Mouse (Mus musculus): ENCODE data around the gene Ccdc141. TPM values are rescaled to one million over a fixed set of nuclear protein-coding genes. Genes with fewer than 3 reads are reported as not detected.

Ccdc141 gene
- polyA plus RNA-seq, 1 experiment from 2014 or later: 18.4 TPM

- no peaks in the 10 kb centered on the region for H3K9me3 ChIP-seq
- WGBS: 96% methylated on average over 7 of the region's 7 CpGs
- H3K9ac ChIP-seq: no peak overlapping the region
- H3K4me3 ChIP-seq: no peak overlapping the region
- no peaks in the 10 kb centered on the region for H3K4me1 ChIP-seq
- ATAC-seq (ENCODE audit: low FRiP score, low read depth): no peak
- H3K27ac ChIP-seq: no peak overlapping the region
- H3K4me2 ChIP-seq (replicated peaks): no peak overlapping the region
- H3K36me3 ChIP-seq: peaks cover 76% of the 10 kb centered on the region
- no peaks in the 10 kb centered on the region for H3K27me3 ChIP-seq
Observed at GRCm38 (mm10) chr2:77189671-77190070, 19.2 kb upstream of the Ccdc141 start.

- Histone ChIP-seq H3K4me2 (replicated peaks) (no peak overlapping the region), H3K9ac (no peak overlapping the region), H3K36me3 (peaks cover 69% of the 10 kb centered on the region), H3K27ac (no peak overlapping the region), H3K4me1 (no peaks in the 10 kb centered on the region), H3K4me3 (no peak overlapping the region), H3K9me3 (no peaks in the 10 kb centered on the region), H3K27me3 (no peaks in the 10 kb centered on the region)
- no peak for ATAC-seq (ENCODE audit: low FRiP score, low read depth)
- WGBS: 87% methylated on average over 3 of the region's 3 CpGs
Observed at GRCm38 (mm10) chr2:77187501-77187900, 17.1 kb upstream of the Ccdc141 start.

- no peak for ATAC-seq (ENCODE audit: low FRiP score, low read depth)
- Histone ChIP-seq H3K27ac (no peak overlapping the region), H3K9ac (no peak overlapping the region)
Observed at GRCm38 (mm10) chr2:77186912-77187311, 16.5 kb upstream of the Ccdc141 start.

GRCm38 (mm10) chr2:77184049-77184571, 13.7 kb upstream of the Ccdc141 start:
- H3K4me1 ChIP-seq: no peaks in the 10 kb centered on the region
- WGBS: 82% methylated on average over 8 of the region's 8 CpGs
- H3K27ac ChIP-seq: no peak overlapping the region
- no peak overlapping the region for H3K4me2 ChIP-seq (replicated peaks)
- H3K4me3 ChIP-seq: no peak overlapping the region
- H3K36me3 ChIP-seq: peaks cover 42% of the 10 kb centered on the region
- no peak for ATAC-seq (ENCODE audit: low FRiP score, low read depth)
- no peaks in the 10 kb centered on the region for H3K27me3 ChIP-seq
- H3K9ac ChIP-seq: no peak overlapping the region
- no peaks in the 10 kb centered on the region for H3K9me3 ChIP-seq

More at GRCm38 (mm10) chr2:77186912-77187311, 16.5 kb upstream of the Ccdc141 start:
- no peaks in the 10 kb centered on the region for H3K9me3 ChIP-seq
- H3K36me3 ChIP-seq: peaks cover 63% of the 10 kb centered on the region
- no peaks in the 10 kb centered on the region for H3K27me3 ChIP-seq
- H3K4me2 ChIP-seq (replicated peaks): no peak overlapping the region
- H3K4me3 ChIP-seq: no peak overlapping the region
- H3K4me1 ChIP-seq: no peaks in the 10 kb centered on the region
- WGBS: 51% methylated on average over 8 of the region's 8 CpGs

GRCm38 (mm10) chr2:77183646-77184045, 13.2 kb upstream of the Ccdc141 start:
- no peaks in the 10 kb centered on the region for H3K27me3 ChIP-seq
- ATAC-seq (ENCODE audit: low FRiP score, low read depth): no peak
- WGBS: 97% methylated on average over 2 of the region's 2 CpGs
- peaks cover 39% of the 10 kb centered on the region for H3K36me3 ChIP-seq
- no peak overlapping the region for H3K4me3 ChIP-seq
- H3K27ac ChIP-seq: no peak overlapping the region
- no peak overlapping the region for H3K4me2 ChIP-seq (replicated peaks)
- H3K9ac ChIP-seq: no peak overlapping the region
- no peaks in the 10 kb centered on the region for H3K9me3 ChIP-seq
- H3K4me1 ChIP-seq: no peaks in the 10 kb centered on the region

GRCm38 (mm10) chr2:77182996-77183380, 12.6 kb upstream of the Ccdc141 start:
- ATAC-seq (ENCODE audit: low FRiP score, low read depth): no peak
- no peak overlapping the region for H3K27ac ChIP-seq
- no peak overlapping the region for H3K4me3 ChIP-seq
- WGBS: 86% methylated on average over 6 of the region's 6 CpGs
- no peaks in the 10 kb centered on the region for H3K9me3 ChIP-seq
- no peaks in the 10 kb centered on the region for H3K4me1 ChIP-seq
- peaks cover 33% of the 10 kb centered on the region for H3K36me3 ChIP-seq
- no peaks in the 10 kb centered on the region for H3K27me3 ChIP-seq
- H3K4me2 ChIP-seq (replicated peaks): no peak overlapping the region
- H3K9ac ChIP-seq: no peak overlapping the region

GRCm38 (mm10) chr2:77182271-77182995, 12.0 kb upstream of the Ccdc141 start:
- Histone ChIP-seq H3K27ac (no peak overlapping the region), H3K36me3 (peaks cover 28% of the 10 kb centered on the region), H3K4me1 (peaks cover 2% of the 10 kb centered on the region; the same call in 1 of the 2 replicates), H3K4me3 (no peak overlapping the region), H3K9me3 (no peaks in the 10 kb centered on the region), H3K9ac (no peak overlapping the region), H3K4me2 (replicated peaks) (no peak overlapping the region), H3K27me3 (no peaks in the 10 kb centered on the region)
- ATAC-seq (ENCODE audit: low FRiP score, low read depth): no peak
- WGBS: 63% methylated on average over 4 of the region's 4 CpGs

GRCm38 (mm10) chr2:77177472-77177871, 7.0 kb upstream of the Ccdc141 start:
- no peak overlapping the region for H3K9ac ChIP-seq
- no peaks in the 10 kb centered on the region for H3K9me3 ChIP-seq
- H3K4me3 ChIP-seq: no peak overlapping the region
- H3K4me2 ChIP-seq (replicated peaks): no peak overlapping the region
- H3K4me1 ChIP-seq: peaks cover 15% of the 10 kb centered on the region
- no peak for ATAC-seq (ENCODE audit: low FRiP score, low read depth)
- peaks cover 3% of the 10 kb centered on the region; the same call in 1 of the 2 replicates for H3K36me3 ChIP-seq
- no peaks in the 10 kb centered on the region for H3K27me3 ChIP-seq
- no peak overlapping the region for H3K27ac ChIP-seq
- 43% methylated on average over 2 of the region's 2 CpGs for WGBS

GRCm38 (mm10) chr2:77176413-77176812, 6.0 kb upstream of the Ccdc141 start:
- no peak overlapping the region for H3K9ac ChIP-seq
- H3K4me3 ChIP-seq: no peak overlapping the region
- no peak overlapping the region for H3K4me2 ChIP-seq (replicated peaks)
- WGBS: 57% methylated on average over 10 of the region's 10 CpGs
- H3K4me1 ChIP-seq: peaks cover 25% of the 10 kb centered on the region
- ATAC-seq (ENCODE audit: low FRiP score, low read depth): no peak
- H3K27ac ChIP-seq: no peak overlapping the region
- H3K27me3 ChIP-seq: no peaks in the 10 kb centered on the region; the same call in 1 of the 2 replicates
- peaks cover 3% of the 10 kb centered on the region; the same call in 1 of the 2 replicates for H3K36me3 ChIP-seq
- H3K9me3 ChIP-seq: no peaks in the 10 kb centered on the region

GRCm38 (mm10) chr2:77175411-77175810, 5.0 kb upstream of the Ccdc141 start:
- no peak for ATAC-seq (ENCODE audit: low FRiP score, low read depth)
- Histone ChIP-seq H3K4me1 (peaks cover 33% of the 10 kb centered on the region), H3K4me2 (replicated peaks) (no peak overlapping the region), H3K4me3 (no peak overlapping the region), H3K27ac (no peak overlapping the region), H3K9ac (no peak overlapping the region), H3K27me3 (no peaks in the 10 kb centered on the region; the same call in 1 of the 2 replicates), H3K9me3 (no peaks in the 10 kb centered on the region), H3K36me3 (peaks cover 3% of the 10 kb centered on the region; the same call in 1 of the 2 replicates)
- WGBS: 59% methylated on average over 7 of the region's 7 CpGs

GRCm38 (mm10) chr2:77174313-77174712, 3.9 kb upstream of the Ccdc141 start:
- no peak overlapping the region for H3K4me2 ChIP-seq (replicated peaks)
- no peak for ATAC-seq (ENCODE audit: low FRiP score, low read depth)
- H3K9me3 ChIP-seq: no peaks in the 10 kb centered on the region
- WGBS: 60% methylated on average over 2 of the region's 2 CpGs
- no peak overlapping the region for H3K27ac ChIP-seq
- peaks cover 38% of the 10 kb centered on the region for H3K4me1 ChIP-seq
- H3K36me3 ChIP-seq: no peaks in the 10 kb centered on the region
- no peaks in the 10 kb centered on the region; the same call in 1 of the 2 replicates for H3K27me3 ChIP-seq
- H3K4me3 ChIP-seq: no peak overlapping the region
- H3K9ac ChIP-seq: no peak overlapping the region

- ATAC-seq (ENCODE audit: low FRiP score, low read depth): no peak
Observed at GRCm38 (mm10) chr2:77173821-77174220, 3.4 kb upstream of the Ccdc141 start.

More at GRCm38 (mm10) chr2:77173821-77174220, 3.4 kb upstream of the Ccdc141 start:
- Histone ChIP-seq H3K4me2 (replicated peaks) (no peak overlapping the region), H3K9ac (no peak overlapping the region), H3K4me1 (peaks cover 38% of the 10 kb centered on the region), H3K36me3 (no peaks in the 10 kb centered on the region), H3K9me3 (no peaks in the 10 kb centered on the region), H3K4me3 (no peak overlapping the region), H3K27ac (no peak overlapping the region), H3K27me3 (no peaks in the 10 kb centered on the region; the same call in 1 of the 2 replicates)
- 81% methylated on average over 6 of the region's 6 CpGs for WGBS
